ENCODE assay signal across 18 mouse cellular contexts in the genomic region with DNA sequence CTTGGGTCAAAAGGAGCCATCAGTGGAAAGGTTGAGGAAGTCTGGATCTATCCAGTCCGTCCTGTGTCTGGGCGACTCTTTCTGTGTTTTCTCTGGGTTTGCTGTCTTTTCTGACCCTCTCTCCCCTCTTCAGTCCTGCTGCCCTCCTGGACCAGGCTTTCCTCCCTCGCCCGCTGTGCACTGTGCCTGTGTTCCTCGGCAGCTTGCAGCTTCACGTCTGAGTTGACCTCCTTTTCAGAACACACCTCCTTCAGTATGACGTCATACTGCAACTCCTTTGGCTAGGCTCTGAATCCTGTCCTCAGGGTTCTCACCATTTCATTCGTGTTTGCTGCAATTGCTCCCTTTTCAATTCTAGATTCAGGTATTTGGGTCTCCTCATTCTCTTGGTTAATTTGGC. TPM values are rescaled to one million over a fixed set of nuclear protein-coding genes. Genes with fewer than 3 reads are reported as not detected.
A peak's percentile ranks its signal among the peaks of the same experiment; 100 is the strongest.
DNase-seq lines count a peak whose midpoint lies in the region; ATAC-seq and TF ChIP-seq lines count a peak whose summit lies in the region.
"Had no signal": no experiment of that assay in that cellular context is flagged by ENCODE, and none has a peak within 500 bp of the region (broad histone marks: within the 10 kb centered on the region; RNA-seq: fewer than 3 reads in every experiment).

No protein-coding gene starts in this region.

- no peaks in the 10 kb centered on the region for H3K27me3 ChIP-seq in lung, postnatal 0 days (replicated peaks; ENCODE audit: insufficient read depth, low read length)
- H3K27me3 ChIP-seq in cerebellum, adult 2 months (ENCODE audit: control insufficient read depth, insufficient read depth, low read length) = no peaks in the 10 kb centered on the region
- H3K27me3 ChIP-seq in embryonic facial prominence, embryonic 11.5 days (ENCODE audit: control insufficient read depth, insufficient read depth, low read length) = no peaks in the 10 kb centered on the region
- no peaks in the 10 kb centered on the region for H3K27me3 ChIP-seq in forebrain, embryonic 10.5 days (ENCODE audit: poor library complexity, severe bottlenecking)
- H3K27me3 ChIP-seq: heart, embryonic 15.5 days; intestine, embryonic 15.5 days; liver, embryonic 12.5 days; Patski had no signal

- no peaks in the 10 kb centered on the region for H3K9me3 ChIP-seq in lung, postnatal 0 days (ENCODE audit: low read length)
- H3K9me3 ChIP-seq in embryonic facial prominence, embryonic 11.5 days (replicated peaks; ENCODE audit: control insufficient read depth, low read length) = no peaks in the 10 kb centered on the region
- no peaks in the 10 kb centered on the region for H3K9me3 ChIP-seq in forebrain, embryonic 10.5 days
- H3K9me3 ChIP-seq: heart, embryonic 15.5 days; intestine, embryonic 15.5 days; liver, embryonic 12.5 days had no signal

- 37% methylated on average over 8 of the region's 8 CpGs for WGBS in lung, postnatal 0 days
- WGBS in lung, adult 2 months = 36% methylated on average over 8 of the region's 8 CpGs
- WGBS in cerebellum, adult 2 months = 8% methylated on average over 8 of the region's 8 CpGs
- WGBS in embryonic facial prominence, embryonic 11.5 days = 37% methylated on average over 8 of the region's 8 CpGs
- WGBS in forebrain, embryonic 10.5 days = 53% methylated on average over 8 of the region's 8 CpGs

- H3K9ac ChIP-seq in lung, postnatal 0 days (replicated peaks; ENCODE audit: low read depth) = no peak overlapping the region
- H3K9ac ChIP-seq in embryonic facial prominence, embryonic 11.5 days (replicated peaks; ENCODE audit: low read length) = no peak overlapping the region
- H3K9ac ChIP-seq: heart, embryonic 15.5 days; intestine, embryonic 15.5 days; liver, embryonic 12.5 days had no signal

- H3K4me3 ChIP-seq in lung, postnatal 0 days (ENCODE audit: low read depth, low read length) = no peak overlapping the region
- H3K4me3 ChIP-seq in lung, adult 2 months (replicated peaks; ENCODE audit: extremely low read depth, low read depth, low read length) = no peak overlapping the region
- H3K4me3 ChIP-seq in cerebellum, adult 2 months (replicated peaks; ENCODE audit: insufficient read depth, low read depth, low read length) = no peak overlapping the region
- no peak overlapping the region for H3K4me3 ChIP-seq in embryonic facial prominence, embryonic 11.5 days (ENCODE audit: low read depth, low read length)
- H3K4me3 ChIP-seq in forebrain, embryonic 10.5 days = no peak overlapping the region
- H3K4me3 ChIP-seq: heart, embryonic 15.5 days; intestine, embryonic 15.5 days; liver, embryonic 12.5 days had no signal

- no peak for TF ChIP-seq CTCF in lung, postnatal 0 days (IDR thresholded peaks at IDR 0.05)
- no peak for TF ChIP-seq CTCF in lung, adult 2 months (IDR thresholded peaks at IDR 0.05; ENCODE audit: insufficient read depth, low read length)
- no peak for TF ChIP-seq CTCF in cerebellum, adult 2 months (IDR thresholded peaks at IDR 0.05; ENCODE audit: borderline replicate concordance, insufficient read depth, low read depth, low read length)

- H3K27ac ChIP-seq in lung, postnatal 0 days (ENCODE audit: low read length) = no peak overlapping the region
- no peak overlapping the region for H3K27ac ChIP-seq in cerebellum, adult 2 months (ENCODE audit: insufficient read depth, low read length)
- H3K27ac ChIP-seq in embryonic facial prominence, embryonic 11.5 days (replicated peaks; ENCODE audit: low read depth, low read length) = no peak overlapping the region
- no peak overlapping the region for H3K27ac ChIP-seq in forebrain, embryonic 10.5 days
- H3K27ac ChIP-seq: heart, embryonic 15.5 days; intestine, embryonic 15.5 days; liver, embryonic 12.5 days; macrophage had no signal

- no peak for TF ChIP-seq POLR2A in lung, adult 2 months (IDR thresholded peaks at IDR 0.05; ENCODE audit: borderline replicate concordance, extremely low read depth, low read depth, low read length)
- peak; percentile 45; the same call in 1 of the 2 replicates for TF ChIP-seq POLR2A in cerebellum, adult 2 months (IDR thresholded peaks at IDR 0.05; ENCODE audit: borderline replicate concordance, insufficient read depth, low read length)

- ATAC-seq in lung, postnatal 0 days = no peak
- no peak for ATAC-seq in embryonic facial prominence, embryonic 11.5 days (replicated peaks; ENCODE audit: insufficient number of reproducible peaks, low FRiP score, low TSS enrichment, low read depth)
- ATAC-seq: intestine, embryonic 15.5 days; liver, embryonic 12.5 days; Patski had no signal

- H3K4me2 ChIP-seq in lung, postnatal 0 days (replicated peaks; ENCODE audit: low read depth, low read length) = no peak overlapping the region
- no peak overlapping the region for H3K4me2 ChIP-seq in embryonic facial prominence, embryonic 11.5 days (ENCODE audit: low read depth, low read length)
- H3K4me2 ChIP-seq: heart, embryonic 15.5 days; intestine, embryonic 15.5 days; liver, embryonic 12.5 days had no signal

- DNase-seq in embryo, embryonic 11 days = peak; percentile 21
- no peak for DNase-seq in embryo, embryonic 9.5 days (ENCODE audit: extremely low spot score)
- peak; percentile 55 for DNase-seq in lung, postnatal 0 days (ENCODE audit: low spot score)
- no peak for DNase-seq in lung, adult 2 months
- peak; percentile 75 to 84 for DNase-seq in cerebellum, adult 2 months
- peak; percentile 23 for DNase-seq in embryonic facial prominence, embryonic 11.5 days (ENCODE audit: low spot score)
- no peak for DNase-seq in forebrain, embryonic 10.5 days (ENCODE audit: extremely low spot score, low spot score)
- DNase-seq in spleen, postnatal 36 days (ENCODE audit: low spot score in 2 of 2) = no peak
- DNase-seq: adrenal gland, adult 8-10 months; kidney, postnatal 14 days; midbrain, embryonic 14.5 days; right cerebral cortex, postnatal 14 days; thymus, adult 18-20 months had no signal

- H3K4me1 ChIP-seq in lung, postnatal 0 days (ENCODE audit: insufficient read depth, low read depth, low read length) = no peaks in the 10 kb centered on the region
- no peaks in the 10 kb centered on the region for H3K4me1 ChIP-seq in lung, adult 2 months (ENCODE audit: control insufficient read depth, insufficient read depth, low read length)
- H3K4me1 ChIP-seq in cerebellum, adult 2 months (ENCODE audit: control insufficient read depth, insufficient read depth, low read length) = peaks cover 6% of the 10 kb centered on the region; the same call in 1 of the 2 replicates
- H3K4me1 ChIP-seq in embryonic facial prominence, embryonic 11.5 days (ENCODE audit: control insufficient read depth, insufficient read depth, low read length) = no peaks in the 10 kb centered on the region
- peaks cover 14% of the 10 kb centered on the region; the same call in 1 of the 2 replicates for H3K4me1 ChIP-seq in forebrain, embryonic 10.5 days
- H3K4me1 ChIP-seq: heart, embryonic 15.5 days; intestine, embryonic 15.5 days; liver, embryonic 12.5 days had no signal

- H3K36me3 ChIP-seq in lung, postnatal 0 days (ENCODE audit: insufficient read depth, low read length) = no peaks in the 10 kb centered on the region
- no peaks in the 10 kb centered on the region for H3K36me3 ChIP-seq in embryonic facial prominence, embryonic 11.5 days (replicated peaks; ENCODE audit: control insufficient read depth, insufficient read depth, low read depth, low read length)
- no peaks in the 10 kb centered on the region for H3K36me3 ChIP-seq in forebrain, embryonic 10.5 days (replicated peaks)
- H3K36me3 ChIP-seq: heart, embryonic 15.5 days; intestine, embryonic 15.5 days; liver, embryonic 12.5 days had no signal

- TF ChIP-seq EP300 in lung, postnatal 0 days (IDR thresholded peaks at IDR 0.05) = no peak

RNA-seq across cellular contexts. Expression of a gene that starts 18.1 kb away (rescaled TPM):
- polyA plus RNA-seq in lung, postnatal 0 days (2015; fragmentation: Nextera tagmentation; extraction: Ambion mirVana) = 1.5 and 3.0 TPM in 2 replicates
- 1.1 and 1.3 TPM in 2 replicates for polyA plus RNA-seq in lung, adult 2 months (2012; rRNA removed)
- 1.6 and 1.7 TPM in 2 replicates for polyA plus RNA-seq in cerebellum, adult 2 months (2012; rRNA removed)
- 1.9 and 3.1 TPM in 2 replicates for polyA plus RNA-seq in embryonic facial prominence, embryonic 11.5 days (2014; fragmentation: Nextera tagmentation; extraction: Ambion mirVana)
- 2.6 and 2.8 TPM in 2 replicates for polyA plus RNA-seq in forebrain, embryonic 10.5 days (2016; fragmentation: Nextera tagmentation; extraction: Ambion mirVana)
- polyA plus RNA-seq: macrophage had no signal

Comparison
In these comparisons a context has a peak if more than half of its experiments do, and no peak if none do; other contexts are left out.
1. DNase-seq: peak in embryo, embryonic 11 days (single experiment), lung, postnatal 0 days (single experiment), cerebellum, adult 2 months (2 of 2) and embryonic facial prominence, embryonic 11.5 days (single experiment); none in embryo, embryonic 9.5 days (single experiment), lung, adult 2 months (single experiment), forebrain, embryonic 10.5 days (single experiment) and spleen, postnatal 36 days (0 of 2).